Mouse (Mus musculus): ENCODE results near the gene Gabbr2. TPM values are rescaled to one million over a fixed set of nuclear protein-coding genes. Genes with fewer than 3 reads are reported as not detected.
A peak's percentile ranks its signal among the peaks of the same experiment; 100 is the strongest.
"Not testable (repeated sequence)": the region's sequence is repeated elsewhere in the genome, so short reads cannot be mapped to it uniquely, and the experiment has no call there.

The Gabbr2 gene
- total RNA-seq, 2 experiments from 2014 or later, result 203 to 223 TPM

DNA sequence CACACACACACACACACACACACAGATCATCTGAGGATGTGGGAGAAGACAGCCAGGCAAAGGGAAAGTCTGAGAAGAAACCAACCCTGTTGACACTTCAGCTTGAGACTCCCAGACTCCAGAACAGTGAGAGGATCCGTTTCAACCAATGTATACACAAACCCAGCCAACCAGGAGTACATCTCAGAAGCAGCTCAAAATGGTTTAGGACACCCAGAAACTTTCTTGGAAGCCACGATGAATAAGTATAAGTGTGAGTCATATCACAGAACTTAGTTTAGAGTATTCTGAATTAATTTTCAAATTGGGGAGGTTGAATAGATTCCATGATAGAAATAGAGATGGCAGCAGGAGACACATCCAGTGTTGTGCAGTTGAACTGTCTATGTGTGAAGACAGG is 335.7 kb downstream of the Gabbr2 start:
- no peak for DNase-seq (ENCODE audit: low spot score in 2 of 2)

DNA sequence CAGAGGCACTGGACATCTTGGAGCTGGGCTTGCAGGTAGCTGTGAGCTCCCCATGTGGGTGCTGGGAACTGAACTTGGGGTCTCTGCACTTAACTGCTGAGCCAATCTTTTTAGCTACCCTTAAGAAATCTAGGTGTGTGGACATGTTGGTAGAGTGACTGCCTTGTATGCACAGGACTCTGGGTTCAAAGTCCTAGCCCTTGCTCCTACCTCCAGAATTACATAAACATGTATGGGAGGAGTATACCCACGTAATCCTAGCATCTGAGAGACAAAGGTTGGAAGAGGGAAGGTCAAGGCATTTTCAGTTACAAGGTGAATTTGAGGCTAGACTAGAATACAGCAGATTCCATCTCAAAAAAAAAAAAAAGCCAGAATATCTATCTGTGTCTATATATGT is 336.4 kb downstream of the Gabbr2 start:
- H3K4me3 ChIP-seq, result no peak overlapping the region
- no peak overlapping the region for H3K27ac ChIP-seq
- no peak for DNase-seq (ENCODE audit: low spot score in 2 of 2)
- TF ChIP-seq CTCF (conservative IDR thresholded peaks at IDR 0.05), result no peak

More for the DNA sequence above, 335.7 kb downstream of the Gabbr2 start:
- TF ChIP-seq CTCF (conservative IDR thresholded peaks at IDR 0.05), result no peak
- Histone ChIP-seq H3K27ac (0 out of 2 replicates have a peak overlapping the region, but pooled peaks have one; percentile 39), H3K4me3 (no peak overlapping the region)

DNA sequence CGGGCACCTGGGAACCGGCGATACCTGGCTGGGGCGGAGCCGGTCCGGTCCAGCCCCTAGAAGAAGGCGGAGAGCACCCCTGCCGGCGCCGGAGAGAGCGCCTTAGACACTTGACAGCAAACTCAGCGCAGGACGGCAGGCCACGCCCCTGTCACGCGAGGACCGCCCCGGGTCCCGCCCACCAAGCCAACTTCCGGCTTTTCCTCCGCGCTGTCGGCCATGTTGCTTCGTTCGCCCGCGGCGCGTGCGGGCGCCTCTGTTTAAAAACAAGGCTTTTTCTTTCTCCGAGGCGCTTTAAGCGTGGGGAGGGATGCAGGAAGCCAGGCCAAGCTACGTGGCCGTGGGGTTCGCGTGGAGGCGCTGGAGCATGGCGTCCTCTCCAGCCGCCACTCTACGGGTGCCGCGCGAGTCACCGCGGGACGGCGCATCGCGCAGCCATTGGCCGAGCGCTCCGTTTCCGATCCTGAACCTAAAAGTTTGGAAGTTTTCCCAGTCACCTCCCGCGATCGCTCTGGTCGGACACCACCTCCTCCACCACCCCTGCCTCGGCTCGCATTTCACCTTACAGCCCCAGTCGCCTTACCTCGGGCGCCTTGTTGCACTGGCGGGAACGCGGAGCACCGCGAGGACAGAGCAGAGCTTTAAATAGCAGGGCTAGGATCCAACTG is 341.5 kb downstream of the Gabbr2 start, which contains the start of gene Tbc1d2:
Gene Tbc1d2, minus strand, starts transcription at position 124 of the 668 bp plus-strand sequence.
- peak within 1 kb of the TSS; percentile 94 for H3K4me3 ChIP-seq
- TF ChIP-seq CTCF (conservative IDR thresholded peaks at IDR 0.05), result peak; percentile 75
- peak within 1 kb of the TSS; percentile 88 for H3K27ac ChIP-seq
- DNase-seq (ENCODE audit: low spot score in 2 of 2), result peak; percentile 89 to 92

DNA sequence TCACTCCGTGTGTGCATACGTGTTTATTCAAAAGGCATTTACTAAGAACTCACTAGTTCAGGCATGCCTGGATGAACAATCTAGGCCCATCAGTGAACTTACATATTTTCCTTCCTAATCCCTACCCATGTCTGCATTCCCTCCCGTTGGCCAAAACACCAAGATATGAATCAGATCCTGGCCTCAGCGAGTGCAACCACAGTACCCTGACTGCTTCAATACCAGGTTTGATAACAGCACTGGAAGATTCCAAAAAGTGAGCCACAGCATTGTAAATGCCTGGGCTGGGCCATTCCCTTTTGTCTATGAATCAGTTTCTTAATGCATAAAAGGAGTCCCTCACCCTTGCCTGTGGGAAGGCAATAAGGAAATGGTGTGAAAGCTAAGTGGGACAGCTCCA is 342.5 kb downstream of the Gabbr2 start:
- peak overlapping the region; percentile 94 for H3K4me3 ChIP-seq
- H3K27ac ChIP-seq, result 0 out of 2 replicates have a peak overlapping the region, but pooled peaks have one; percentile 88
- TF ChIP-seq CTCF (conservative IDR thresholded peaks at IDR 0.05), result no peak
- DNase-seq (ENCODE audit: low spot score in 2 of 2), result no peak

DNA sequence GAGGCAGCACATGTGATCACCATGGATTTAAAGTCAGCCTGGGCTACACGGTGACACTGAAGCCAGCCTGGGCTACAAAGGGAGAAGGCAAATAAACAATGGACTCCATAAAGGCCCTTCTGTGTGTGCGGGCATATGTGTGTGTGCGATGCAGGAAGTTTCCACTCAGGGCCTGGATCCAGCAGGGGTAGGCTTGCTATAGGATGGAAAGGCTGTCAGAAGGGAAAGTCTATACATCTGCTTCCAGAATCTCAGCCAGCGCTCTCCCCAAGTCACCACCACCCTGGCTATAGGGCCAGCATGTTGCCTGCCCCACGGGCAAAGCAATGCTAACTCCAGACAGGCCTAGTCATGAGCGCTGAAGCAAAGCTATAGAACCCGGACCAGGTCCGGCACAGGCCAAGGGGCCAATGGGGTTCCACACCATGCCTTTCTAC is 348.0 kb downstream of the Gabbr2 start:
- Histone ChIP-seq H3K4me3 (no peak overlapping the region), H3K27ac (no peak overlapping the region)
- no peak for TF ChIP-seq CTCF (conservative IDR thresholded peaks at IDR 0.05)
- DNase-seq (ENCODE audit: low spot score in 2 of 2), result no peak

DNA sequence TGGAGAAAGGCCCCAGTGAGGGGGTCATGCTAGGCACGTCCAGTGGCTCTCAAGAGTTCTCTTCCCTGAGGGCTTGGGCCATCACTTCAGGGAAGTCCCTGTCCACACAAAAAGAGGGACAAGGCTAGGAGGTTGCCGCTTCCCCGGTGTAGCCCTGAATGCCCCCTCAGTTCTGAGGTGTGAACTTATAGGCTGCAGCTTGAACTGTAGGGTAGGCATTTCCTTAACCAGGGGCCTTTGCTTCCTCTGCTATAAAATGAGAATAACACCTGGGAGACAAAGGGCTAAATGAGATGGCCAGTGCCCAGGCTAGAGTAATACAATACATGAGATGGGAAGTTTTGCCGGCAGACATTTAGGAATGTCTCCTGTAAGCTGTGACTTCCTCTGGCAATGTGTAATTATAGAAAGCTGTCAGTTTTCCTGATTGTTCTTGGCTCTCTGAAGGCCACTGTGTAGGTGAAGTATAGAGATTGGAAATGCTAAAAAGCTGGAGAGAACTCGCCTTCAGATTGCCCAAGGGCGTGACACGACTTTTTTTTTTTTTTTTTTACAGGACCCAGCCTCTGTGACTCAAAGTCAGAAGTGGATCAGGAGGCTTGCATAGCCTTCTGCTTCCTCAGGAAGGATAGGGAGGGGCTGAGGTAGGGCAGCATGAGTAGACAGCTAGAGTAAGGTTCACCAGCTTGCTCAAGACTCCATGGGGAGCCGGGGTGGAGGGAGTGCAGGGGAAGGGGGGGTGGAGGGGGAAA is 348.6 kb downstream of the Gabbr2 start:
- no peak for DNase-seq (ENCODE audit: low spot score in 2 of 2)
- no peak overlapping the region for H3K4me3 ChIP-seq
- no peak overlapping the region for H3K27ac ChIP-seq
- no peak for TF ChIP-seq CTCF (conservative IDR thresholded peaks at IDR 0.05)

DNA sequence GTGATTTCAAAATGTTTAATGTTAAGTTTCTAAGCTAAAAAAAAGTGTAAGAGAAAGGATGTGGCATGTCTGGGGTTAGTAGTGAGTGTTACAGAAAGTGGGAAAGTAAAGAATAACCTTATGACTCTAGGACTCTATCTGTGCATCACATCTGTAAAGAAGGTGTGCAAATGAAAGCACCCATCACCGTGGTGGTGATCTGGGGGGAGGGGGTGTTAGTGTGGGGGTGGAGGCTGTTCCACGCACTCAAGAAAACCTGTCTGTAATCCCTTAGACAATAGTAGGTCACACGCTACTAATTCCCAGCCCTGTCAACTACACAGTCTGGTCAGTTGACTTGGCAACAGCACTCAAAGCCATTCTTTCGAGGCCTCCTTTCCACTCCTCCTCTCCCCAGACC is 350.4 kb downstream of the Gabbr2 start:
- no peak overlapping the region for H3K27ac ChIP-seq
- DNase-seq (ENCODE audit: low spot score in 2 of 2), result no peak
- no peak overlapping the region for H3K4me3 ChIP-seq
- no peak for TF ChIP-seq CTCF (conservative IDR thresholded peaks at IDR 0.05)

DNA sequence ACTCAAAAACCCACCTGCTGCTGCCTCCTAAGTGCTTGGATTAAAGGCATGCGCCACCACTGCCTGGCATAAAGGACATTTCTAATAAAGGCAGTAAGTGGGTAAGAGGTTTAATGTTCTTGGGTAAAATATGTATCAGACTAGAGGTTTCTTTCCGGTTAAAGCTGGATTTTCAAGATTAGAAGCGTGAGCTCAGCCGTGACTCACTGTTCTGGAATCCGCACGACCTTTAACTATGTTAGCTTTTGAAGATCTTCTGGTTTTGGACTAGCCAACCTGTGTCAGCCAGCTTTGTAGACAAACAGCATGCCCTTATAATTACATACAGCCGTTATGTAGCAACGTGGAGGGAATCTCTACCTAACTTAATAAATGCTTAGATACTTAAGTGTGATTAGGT is 351.8 kb downstream of the Gabbr2 start:
- no peak for TF ChIP-seq CTCF (conservative IDR thresholded peaks at IDR 0.05)
- no peak overlapping the region for H3K4me3 ChIP-seq
- no peak for DNase-seq (ENCODE audit: low spot score in 2 of 2)
- no peak overlapping the region for H3K27ac ChIP-seq

DNA sequence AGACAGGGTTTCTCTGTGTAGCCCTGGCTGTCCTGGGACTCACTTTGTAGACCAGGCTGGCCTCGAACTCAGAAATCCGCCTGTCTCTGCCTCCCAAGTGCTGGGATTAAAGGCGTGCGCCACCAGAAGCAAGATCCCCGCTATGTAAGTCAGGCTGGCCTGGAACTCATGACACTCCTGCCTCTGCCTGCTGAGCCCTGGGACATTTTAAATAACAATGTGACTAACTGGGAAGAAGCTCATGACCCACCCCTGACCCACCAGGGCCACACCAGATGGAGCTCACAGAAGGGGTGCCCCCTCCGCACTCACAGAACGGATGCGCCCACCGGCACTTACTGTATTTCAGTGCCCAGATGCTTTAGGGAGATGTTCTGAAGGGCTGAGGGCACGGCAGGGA is 354.4 kb downstream of the Gabbr2 start:
- DNase-seq (ENCODE audit: low spot score in 2 of 2); H3K4me3 ChIP-seq; H3K27ac ChIP-seq: not testable (repeated sequence)

DNA sequence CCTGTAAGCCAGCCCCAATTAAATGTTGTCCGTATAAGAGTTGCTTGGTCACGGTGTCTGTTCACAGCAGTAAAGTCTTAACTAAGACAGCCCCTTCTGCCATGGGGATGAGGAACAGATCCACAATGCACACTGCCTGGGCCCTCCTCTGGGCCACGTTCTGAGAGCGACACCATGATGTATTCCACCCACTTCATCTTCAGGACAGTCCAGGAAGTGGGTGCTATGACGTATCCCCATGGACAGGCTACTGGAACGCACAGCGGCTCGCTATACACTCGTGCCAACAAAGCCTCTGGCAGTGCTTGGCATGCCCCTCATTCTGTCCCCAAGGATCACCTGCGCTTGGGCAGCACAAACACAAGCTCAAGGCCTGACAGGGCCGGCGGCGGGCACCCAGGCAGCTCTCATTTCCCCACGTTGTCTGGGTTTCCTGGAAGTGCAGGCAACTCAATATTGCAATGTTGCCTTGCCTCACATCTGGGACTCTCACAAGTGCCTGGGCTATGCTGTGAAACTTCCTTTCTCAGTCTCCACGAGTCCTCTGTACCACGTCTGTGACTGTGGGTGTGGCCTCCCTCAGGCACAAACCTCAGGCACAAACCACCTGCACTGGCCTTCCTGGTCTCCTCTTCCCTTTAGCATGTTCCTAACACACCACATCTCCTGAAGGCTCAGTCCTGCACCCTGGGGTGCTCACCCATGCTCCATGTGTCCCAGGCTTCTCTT is 355.8 kb downstream of the Gabbr2 start:
- DNase-seq (ENCODE audit: low spot score in 2 of 2), result no peak
- Histone ChIP-seq H3K4me3 (no peak overlapping the region), H3K27ac (no peak overlapping the region)
- TF ChIP-seq CTCF (conservative IDR thresholded peaks at IDR 0.05), result no peak

DNA sequence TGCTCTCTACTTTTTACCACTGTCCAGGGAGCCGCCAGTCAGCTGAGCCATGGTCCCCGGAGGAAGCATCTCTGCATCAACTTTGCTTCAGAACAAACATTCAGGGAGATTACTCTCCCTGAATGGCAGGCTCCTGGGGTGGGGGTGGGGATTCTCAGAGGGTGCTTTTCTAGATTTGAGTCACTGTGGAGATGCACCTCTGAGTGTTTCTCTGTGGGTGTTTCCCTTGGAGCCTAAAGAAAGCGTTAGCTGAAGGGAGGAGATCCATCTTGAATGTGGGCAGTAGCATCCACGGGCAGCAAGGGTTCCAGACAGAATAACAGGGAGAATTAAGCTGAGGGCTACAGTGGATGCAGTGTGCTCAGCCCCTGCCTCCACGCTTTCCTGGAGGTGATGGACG is 356.8 kb downstream of the Gabbr2 start:
- no peak for TF ChIP-seq CTCF (conservative IDR thresholded peaks at IDR 0.05)
- DNase-seq (ENCODE audit: low spot score in 2 of 2), result no peak
- Histone ChIP-seq H3K27ac (no peak overlapping the region), H3K4me3 (no peak overlapping the region)

DNA sequence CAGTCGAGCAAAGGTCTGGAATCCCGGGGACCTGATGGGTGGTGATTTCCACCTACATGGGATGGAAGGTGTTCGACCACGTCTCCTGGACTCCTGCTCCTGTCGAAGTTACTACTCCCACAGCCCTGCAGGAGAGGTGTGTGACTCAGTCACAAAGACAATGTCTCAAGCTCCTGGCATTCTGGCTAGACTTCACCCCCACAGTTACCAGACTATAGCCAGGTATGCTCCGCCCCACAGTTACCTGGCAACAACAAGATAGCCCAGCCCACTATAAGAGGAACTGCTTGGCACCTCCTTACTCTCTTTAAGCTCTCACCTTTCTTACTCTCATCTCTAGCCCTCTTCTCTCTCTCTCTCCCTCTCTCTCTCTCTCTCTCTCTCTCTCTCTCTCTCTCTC is 358.1 kb downstream of the Gabbr2 start:
- DNase-seq (ENCODE audit: low spot score in 2 of 2); H3K27ac ChIP-seq; H3K4me3 ChIP-seq: not testable (repeated sequence)

DNA sequence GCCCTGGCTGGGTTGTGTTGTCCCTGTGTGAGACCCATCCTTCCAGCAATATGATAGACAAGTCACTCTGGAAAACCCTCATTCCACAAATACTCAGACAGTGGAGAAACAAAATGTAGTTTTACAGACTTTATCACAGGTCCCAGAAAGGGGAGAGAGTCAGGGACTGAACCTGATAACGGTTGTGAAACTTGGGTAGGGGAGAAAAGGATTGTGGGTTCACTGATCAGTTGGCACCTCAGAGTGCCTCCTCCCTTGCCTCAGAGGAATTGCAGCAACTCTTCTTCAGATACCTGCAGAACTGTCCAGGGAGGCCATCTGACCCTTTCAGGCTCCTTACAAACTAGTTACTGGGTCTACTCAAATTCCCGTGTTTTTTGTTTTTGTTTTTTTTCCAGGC is 359.2 kb downstream of the Gabbr2 start:
- DNase-seq (ENCODE audit: low spot score in 2 of 2), result no peak
- Histone ChIP-seq H3K27ac (no peak overlapping the region), H3K4me3 (no peak overlapping the region)
- TF ChIP-seq CTCF (conservative IDR thresholded peaks at IDR 0.05), result no peak

Measured in layer of hippocampus, adult 2 months (tissue).